Mouse (Mus musculus) left cerebral cortex, adult 11 months (tissue): ENCODE data around the gene Bcl2l1.

ENCODE experiments used
- DNase-seq: peaks from one replicate; pipeline ENCODE4 v3.0.0; 2022; ENCODE audit warnings: low spot score

Bcl2l1 gene

DNA sequence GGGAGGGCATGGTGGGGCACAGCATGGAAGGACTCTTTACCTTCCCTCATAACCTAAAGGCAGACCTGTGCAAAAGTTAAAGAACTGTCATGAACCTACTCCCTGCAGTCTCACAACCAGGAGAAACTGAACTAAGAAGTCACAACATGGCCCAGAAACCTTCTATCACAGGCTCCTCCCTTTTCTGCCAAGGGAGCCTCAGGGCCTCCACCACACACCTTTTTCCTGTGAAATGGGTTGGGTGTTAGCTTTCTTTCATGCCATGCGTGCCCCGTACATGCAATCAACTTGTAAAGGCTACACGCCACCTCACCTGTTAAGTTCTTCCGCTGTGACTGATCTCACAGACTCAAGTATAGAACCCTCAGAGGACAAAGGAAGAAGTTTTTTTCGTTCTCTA lies 28.4 kb downstream of the Bcl2l1 start:
- DNase-seq: no peak

DNA sequence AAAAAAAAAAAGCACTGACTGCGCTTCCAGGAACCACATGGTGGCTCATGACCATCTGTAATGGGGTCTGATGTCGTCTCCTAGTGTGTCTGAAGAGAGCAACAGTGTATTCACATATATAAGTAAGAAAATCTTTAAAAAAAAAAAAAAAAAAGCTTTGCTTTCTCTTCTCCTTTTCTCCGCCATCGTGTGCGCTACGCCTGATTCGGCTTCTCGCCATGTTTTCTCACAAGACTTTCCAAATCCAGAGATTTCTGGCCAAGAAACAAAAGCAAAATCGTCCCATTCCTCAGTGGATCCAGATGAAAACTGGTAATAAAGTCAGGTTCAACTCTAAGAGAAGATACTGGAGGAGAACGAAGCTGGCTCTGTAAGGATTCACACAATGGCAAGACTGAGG lies 29.2 kb downstream of the Bcl2l1 start:
- DNase-seq: no peak

DNA sequence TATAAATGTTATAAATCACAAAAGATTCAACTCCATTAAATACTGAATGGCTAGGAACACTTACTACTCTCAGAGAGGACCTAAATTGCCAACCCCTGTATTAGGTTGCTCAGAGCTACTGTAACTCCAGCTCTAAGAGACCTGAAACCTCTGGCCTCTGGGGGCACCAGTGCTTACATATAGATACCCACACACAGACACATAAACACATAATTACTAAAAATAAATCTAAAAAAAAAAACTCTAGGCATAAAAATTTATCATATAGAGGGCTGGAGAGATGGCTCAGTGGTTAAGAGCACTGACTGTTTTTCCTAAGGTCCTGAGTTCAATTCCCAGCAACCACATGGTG lies 30.8 kb downstream of the Bcl2l1 start:
- no peak for DNase-seq

DNA sequence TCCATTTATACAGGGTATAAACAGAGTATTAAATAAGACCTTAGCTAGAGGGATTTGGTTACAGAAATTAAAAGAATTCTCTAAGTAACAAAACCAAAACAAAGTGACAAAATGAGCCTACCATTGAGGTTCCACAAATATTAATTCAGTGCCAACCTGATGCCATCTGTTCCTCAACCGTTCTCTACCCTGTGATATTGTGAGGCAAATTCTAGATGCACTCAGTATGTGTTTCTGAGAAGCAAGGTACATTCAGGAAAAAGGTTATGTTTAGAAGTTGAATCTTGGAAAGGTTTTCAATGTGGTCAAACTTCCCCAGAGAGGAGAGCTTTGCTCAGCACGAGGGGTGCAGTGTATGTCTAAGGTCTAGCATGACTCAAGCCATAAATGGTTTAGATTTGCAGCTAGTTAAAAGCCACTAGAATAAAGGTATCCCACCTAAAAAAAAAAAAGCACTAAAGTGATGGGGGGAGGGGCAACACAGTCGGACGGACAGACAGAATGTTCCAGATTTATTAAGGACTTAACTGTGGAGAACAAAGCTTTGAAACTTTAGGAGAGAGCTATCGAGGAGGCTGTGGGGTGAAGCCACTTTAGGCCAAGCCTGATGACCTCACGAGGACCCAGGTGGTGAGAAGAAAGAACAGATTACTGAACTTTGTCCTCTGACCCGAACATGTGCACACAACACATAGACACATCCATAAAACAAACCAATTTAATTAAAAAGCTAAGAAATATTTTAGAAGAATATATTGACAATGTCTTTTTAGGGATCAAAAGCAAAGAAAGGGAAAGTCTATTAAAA lies 31.4 kb downstream of the Bcl2l1 start:
- DNase-seq: no peak

DNA sequence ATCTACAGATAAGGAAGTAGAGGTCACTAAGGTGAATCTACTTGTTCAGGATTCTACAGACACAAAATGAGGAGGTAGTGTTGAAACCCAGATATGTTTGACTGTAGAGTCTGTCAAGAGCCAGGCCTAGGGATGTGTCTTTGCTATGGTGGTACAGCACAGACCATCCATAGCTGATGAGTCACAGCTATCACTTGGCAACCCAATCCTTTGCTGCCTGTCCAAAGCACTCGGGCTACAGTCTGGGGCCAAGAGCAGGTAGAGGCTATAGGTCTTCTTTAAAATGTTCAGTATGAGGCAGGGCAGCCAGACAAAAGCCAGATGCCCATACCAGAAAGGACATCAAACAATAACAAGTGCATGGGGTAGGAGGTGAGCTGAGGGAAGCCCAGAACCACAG lies 33.9 kb downstream of the Bcl2l1 start:
- DNase-seq: no peak

DNA sequence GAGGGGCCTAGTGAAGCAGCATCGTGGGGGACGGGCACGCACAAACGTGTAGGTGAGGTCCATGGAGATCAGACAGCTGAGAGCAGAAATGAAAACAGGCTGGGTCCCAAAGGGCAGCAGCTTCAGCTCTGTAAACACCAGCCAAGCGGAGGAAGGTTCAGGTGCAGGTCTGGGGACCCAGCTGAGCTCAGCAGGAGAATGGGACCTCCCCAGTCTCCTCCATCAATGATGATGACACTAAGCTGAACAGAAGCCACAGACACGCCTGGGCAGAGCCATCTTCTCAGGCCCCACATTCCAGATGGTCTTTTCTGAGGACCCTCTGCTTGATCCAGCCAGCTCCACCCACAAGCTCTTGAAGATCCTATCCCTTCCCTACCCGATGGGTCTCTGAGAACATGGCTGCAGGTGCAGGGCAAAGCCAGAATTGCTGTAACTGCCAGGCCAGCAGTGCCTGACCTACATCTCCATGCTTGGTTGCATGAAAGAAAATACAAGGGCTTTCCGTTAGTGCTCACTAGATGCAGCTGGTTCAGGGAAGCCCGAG lies 37.2 kb downstream of the Bcl2l1 start:
- DNase-seq: no peak

DNA sequence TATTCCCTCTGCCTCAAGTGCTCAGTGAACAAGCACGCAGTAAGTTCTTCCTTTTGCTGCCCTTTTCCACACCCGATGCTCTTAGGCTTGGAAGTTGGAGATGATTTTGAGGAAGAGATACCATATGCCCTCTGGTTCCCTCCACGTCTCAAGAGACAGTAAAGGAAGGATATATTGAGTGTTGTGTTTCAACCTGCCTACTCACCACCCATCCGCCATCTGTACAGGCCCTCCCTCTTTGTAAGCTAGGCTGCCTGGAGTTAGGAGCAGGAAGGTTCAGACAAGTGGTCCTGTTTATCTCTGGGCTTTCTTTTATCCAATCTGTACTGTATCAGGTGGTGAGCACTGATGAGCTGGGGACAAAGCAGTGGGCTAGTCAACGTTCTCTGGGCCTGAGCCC lies 38.1 kb downstream of the Bcl2l1 start:
- no peak for DNase-seq

DNA sequence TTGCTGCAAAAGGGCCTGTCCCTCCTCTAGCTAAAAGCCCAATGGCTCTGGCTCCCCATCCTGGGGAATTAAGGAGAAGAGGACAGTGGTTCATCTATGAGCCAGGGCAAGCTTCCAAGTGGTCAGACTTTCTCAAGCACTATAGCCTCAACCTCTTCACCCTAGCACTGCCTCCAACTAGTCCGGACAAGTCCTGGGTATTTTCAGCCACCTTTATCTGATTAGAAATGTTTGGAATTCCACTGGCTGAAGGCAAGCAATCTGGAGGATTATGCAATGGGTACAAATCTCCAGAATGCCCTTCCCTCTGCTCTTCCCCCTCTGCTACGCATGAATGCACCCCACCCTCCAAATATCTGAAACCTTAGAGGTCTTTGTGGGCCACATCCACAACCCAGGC lies 39.1 kb downstream of the Bcl2l1 start:
- no peak for DNase-seq

DNA sequence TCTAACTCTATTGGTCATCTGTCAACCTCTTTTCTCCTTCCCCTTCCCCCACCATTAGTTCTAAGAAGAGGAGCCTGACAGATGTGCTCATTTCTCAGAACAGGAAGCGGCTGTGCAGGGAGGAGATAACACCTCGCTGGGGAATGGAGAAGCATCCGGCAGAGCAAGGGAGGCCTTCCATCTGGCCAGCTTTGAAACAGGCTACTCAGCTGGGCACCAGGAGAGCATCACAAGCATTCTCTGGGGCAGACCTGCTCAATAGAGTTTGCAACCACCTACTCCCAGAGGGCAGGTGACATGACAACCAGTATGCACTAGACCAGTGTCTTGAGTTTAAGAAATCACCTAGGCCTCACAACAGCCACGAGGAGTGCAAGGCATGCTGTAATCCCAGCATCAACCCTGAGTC lies 41.9 kb downstream of the Bcl2l1 start:
- DNase-seq: no peak

DNA sequence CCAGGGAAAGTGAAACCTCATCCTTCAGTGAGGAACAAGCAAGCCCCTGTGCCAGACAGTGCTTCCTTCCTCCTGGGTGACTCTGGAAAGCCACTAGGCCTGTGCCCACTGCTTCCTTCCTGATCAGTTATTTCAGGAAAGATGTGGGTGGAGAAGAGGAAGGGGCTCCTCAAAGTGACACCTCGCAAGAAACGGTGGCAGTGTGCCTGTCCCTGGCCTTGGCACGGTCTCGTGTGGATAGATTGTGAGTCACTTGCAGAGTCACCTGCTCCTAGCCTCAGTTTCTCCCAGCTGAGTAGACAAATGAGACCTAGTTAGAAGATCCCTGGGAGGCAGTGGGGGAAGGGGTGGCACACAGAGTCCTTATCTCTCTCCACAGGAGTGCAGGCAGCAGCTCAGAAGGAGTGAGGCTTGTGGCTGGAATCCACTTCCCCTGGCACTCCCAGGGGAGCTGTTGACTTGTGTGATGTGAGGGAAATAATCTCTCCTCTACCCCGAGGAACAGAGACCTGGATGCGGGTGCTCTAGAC lies 42.6 kb downstream of the Bcl2l1 start:
- no peak for DNase-seq

DNA sequence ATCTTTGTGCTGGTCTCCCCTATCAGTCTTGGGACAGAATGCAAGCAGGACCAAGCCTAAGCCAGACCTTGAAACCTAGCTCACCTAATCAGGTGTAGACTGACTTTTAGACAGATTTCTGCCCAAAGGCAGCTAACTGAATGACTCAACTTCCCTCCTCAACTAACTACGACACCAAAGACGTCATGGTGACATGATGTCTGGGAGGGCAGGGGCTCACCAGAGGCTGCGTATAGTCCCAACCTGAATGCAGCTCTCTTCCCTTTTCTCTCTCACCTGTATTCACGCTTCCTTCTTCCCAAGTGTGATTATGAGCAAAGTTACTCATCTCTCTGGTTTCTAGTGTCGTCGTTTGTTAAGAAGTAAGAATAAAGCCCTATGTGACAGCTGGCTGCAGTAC lies 44.0 kb downstream of the Bcl2l1 start:
- DNase-seq: no peak

DNA sequence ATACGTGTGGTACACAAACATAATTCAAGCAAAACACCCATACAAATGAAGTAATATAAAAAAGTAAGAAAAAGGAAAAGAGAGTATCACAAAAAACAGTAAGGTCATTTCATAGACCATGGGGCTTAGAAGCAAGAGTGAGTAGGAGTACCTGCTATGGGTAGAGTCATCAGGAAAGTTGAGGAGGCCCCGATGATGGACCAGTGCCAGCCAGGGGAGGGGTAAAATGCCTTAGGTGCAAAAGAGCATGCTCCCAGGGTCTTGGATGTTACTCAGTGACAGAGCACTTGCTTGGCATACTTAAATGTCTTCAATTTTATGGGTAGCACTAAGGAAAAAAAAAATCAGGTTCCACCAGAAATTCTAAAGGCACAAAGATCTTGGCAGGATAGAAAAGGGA lies 44.4 kb downstream of the Bcl2l1 start:
- DNase-seq: no peak

DNA sequence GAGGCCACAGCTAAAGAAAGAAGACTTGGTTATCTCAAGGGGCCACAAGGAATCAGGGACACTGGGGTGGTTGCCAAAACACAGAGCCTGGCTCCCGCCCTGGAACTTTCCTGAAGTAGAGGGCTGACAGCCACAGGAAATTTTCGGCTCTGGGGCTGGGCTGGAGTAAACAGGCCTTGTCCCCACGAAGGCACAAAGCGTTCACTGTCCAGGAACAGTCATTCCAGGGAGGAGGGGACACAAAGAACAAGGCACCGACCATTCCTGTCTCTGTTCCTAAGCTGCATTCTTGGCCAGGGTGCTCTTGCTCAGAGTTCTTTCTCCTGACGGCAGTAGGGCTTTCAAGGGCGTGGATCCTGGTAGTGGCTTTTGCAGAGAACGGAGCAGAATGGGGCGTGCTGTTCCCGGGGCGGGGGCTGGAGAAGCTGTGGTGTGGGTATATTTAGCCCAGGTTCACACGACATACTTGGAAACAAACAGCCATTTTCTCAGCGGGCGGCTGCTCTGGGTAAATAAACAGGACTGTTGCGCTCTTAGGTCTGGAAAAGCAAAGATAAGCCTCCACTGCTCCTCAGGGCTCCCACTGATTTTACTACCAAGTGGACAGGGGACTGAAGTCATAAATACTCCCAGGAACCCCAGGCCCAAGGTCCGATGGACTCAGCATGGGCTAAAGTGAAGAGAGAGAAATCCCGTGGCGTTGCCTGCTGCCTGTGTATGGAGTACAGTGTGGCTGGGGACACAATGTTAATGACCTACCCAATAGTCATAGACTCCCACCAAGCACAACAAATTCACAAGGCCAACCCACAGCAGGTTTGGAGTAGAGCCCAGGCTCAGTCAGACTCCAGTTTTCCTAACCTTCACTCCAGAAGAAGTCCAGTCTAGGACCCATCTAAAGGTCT lies 45.8 kb downstream of the Bcl2l1 start:
- DNase-seq: peak; percentile 76

DNA sequence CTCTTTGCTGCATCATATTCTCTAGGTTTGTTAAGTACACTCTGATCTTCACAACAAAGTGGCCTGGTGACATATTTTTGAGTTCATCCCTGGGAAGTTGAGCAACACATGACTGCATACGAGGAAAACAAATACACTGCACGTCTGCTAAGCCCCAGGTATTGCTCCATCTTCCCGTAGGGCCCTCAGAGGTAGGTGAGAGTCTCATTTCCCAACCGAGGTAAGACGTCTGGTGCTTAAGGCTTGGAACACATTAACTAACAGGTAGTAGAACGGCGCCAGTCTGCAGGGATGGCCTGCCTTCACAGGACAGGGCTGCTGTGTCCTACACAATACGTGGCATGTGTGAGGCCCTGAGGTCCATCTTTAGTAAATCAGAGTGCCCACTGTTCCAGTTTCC lies 46.9 kb downstream of the Bcl2l1 start:
- no peak for DNase-seq

DNA sequence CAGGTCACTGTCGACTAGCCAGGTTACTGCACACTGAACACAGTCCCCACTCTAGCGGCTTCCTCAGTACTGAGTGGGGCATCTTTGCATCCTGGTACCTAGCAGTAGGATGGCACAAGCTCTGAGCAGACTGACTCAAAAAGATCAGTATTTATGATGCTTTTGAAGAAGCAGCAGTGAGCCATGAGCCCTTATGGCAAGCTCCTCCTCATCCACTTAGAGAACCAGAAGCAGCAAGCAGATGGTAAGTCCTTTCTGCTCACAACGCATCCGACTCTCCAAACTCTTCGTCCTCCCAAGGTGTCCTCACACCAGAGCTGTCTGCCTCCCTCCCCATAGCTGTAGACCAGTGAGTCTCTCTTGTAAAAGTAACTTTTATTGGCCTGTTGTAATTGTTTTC lies 48.3 kb downstream of the Bcl2l1 start:
- DNase-seq: no peak

DNA sequence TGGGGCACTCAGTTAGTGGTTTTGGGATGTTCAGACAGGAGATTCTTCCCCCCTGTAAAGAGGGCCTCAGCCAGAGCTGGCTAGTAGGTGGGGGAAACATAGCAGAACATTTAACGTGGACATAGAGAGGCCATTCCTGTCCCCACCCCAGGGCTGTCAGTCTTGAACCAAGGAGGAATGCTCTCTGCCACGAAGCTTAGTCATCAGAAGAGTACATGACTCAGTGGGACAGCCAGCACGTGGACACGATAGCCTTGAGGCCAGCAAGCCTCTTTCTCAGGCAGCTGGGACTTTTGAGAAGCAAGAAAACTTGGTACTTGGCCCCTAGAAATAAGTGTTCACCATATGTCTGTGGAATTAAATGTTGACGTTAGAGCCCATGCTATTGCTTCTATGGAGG lies 48.9 kb downstream of the Bcl2l1 start:
- DNase-seq: no peak

DNA sequence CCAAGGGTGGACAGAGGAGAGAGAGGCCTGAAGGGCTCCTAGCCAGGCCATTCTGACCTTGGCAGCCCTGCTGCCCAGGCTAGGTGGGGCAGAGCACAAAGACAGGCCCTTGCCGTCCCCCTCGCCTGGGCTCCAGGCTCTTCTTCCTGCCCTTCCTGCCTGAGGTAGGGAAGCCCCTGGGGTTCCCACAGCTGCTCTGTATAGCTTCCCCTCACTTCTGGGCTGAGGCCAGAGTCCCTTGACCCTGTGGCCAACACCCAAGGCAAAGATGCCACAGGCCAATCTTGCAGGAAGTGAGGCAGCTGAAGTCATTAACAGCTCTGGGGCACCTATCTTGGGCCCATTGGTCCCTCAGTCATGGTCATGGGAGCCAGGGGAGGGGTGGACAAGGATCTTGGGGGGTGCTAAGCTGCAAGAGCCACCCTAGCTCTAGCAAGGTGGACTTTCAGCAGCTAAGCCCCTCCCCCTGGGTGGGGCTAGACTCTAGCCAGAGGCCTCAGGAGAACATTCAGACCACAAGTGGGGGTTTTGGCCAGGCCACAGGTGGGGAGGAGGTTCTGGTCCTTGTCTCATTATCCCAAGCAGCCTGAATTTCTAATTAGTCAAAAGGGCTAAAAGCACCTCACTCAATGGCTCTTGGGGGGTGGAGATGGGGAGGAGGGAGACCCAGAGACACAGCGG lies 50.4 kb downstream of the Bcl2l1 start:
- no peak for DNase-seq

DNA sequence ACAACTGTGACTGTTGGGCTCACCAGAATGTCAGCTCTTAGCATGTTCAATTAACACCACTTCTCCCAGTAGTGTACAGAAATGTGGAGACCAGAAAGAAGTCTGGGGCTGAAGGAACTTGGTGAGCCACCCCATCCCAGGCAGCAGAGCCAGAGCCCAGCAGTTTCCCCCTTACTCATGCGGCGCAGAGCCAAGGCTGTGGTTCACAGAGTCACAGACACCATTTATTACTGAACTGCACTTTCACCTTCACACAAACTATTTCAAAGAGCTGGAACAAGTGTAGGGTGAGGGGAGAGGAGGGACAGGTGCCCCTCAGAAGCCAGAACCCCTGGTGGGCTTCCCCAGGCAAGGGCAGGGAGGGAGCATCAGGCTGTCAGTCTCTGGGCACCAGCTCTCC lies 51.1 kb downstream of the Bcl2l1 start:
- no peak for DNase-seq

DNA sequence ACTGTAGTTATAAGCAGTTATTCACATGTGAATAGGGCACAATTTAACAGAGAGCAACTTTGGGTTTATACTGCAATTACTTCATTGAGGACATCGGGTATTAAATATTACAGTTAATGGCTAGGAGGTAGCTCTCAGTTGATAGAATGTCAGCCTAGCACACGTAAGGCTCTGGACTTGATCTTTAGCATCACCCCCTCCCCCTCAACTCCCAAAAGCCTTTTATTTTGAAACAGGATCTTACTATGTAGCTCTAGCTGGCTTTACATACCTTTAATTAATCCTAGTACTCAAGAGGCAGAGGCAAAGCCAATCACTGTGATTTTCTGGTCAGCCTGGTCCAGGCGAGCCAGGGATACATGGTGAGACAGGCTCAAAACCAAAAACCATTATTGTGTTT lies 54.4 kb downstream of the Bcl2l1 start:
- DNase-seq: no peak

DNA sequence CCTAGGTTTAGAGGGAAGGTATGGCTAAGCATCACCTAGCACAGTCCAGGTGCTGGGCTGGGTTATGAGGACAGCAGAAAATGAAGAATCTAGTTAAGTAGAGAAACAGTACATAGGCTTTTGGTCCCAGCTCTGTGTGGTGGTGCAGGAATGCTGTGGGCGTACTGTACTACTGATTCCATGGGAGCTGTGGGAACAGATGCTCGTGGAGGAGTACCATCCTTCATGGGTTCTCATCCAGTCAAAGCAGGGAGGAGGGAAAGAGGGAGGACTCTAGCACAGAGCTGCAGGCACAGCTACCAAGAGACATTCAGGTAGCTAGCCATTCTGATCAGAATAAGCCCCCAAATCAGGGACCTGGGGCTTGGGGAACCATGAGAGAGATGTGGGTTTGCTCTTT lies 55.1 kb downstream of the Bcl2l1 start:
- peak; percentile 65 for DNase-seq

DNA sequence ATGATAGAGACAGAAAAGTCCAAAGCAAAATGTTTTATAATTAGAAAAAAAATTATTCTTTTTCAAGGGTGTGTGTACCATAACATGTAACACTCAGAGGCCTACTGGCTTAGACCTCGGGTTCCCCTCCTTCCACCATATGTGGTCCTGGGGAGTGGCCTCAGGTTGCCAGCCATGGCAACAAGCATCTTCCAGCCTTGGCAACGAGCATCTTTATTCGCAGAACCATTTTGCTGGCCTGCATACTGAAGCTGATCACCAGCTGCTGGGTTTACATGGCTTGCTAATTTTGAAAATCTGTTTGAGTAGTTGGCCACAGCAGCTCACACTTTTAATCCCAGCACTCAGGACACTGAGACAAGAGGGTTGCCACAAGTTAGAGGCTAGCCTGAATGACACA lies 55.5 kb downstream of the Bcl2l1 start:
- no peak for DNase-seq

DNA sequence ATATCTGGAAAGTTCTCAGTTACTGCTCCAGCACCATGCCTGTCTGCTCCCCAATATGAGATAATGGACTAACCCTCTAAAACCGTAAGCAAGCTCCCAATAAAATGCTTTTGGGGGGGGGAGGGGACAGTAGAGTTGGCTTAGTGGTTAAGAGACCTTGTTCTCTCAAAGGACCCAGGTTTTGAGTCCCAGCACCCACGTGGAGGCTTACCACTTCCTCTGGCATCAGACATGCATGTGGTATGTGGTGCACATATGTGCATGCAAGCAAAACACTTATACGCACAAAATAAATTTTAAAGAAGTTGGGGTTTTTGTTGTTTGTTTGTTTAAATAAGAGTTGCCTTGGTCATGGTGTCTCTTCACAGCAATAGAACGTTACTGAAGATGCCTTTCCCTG lies 56.2 kb downstream of the Bcl2l1 start:
- DNase-seq: no peak
